21 mouse cellular contexts compared by ENCODE assay signal in genomic region chr2:48315306-48315705, GRCm38 (mm10).
DNase-seq lines count a peak whose midpoint lies in the region; ATAC-seq and TF ChIP-seq lines count a peak whose summit lies in the region.
"Had no signal": no experiment of that assay in that cellular context is flagged by ENCODE, and none has a peak within 500 bp of the region (broad histone marks: within the 10 kb centered on the region; RNA-seq: fewer than 3 reads in every experiment).

No protein-coding gene starts in this region.

- no peak overlapping the region for H3K4me2 ChIP-seq in midbrain, embryonic 13.5 days (replicated peaks)
- H3K4me2 ChIP-seq in stomach, postnatal 0 days (replicated peaks; ENCODE audit: low read depth), result no peak overlapping the region
- H3K4me2 ChIP-seq: forebrain, embryonic 13.5 days; heart, embryonic 12.5 days; hindbrain, embryonic 14.5 days had no signal

- no peak overlapping the region for H3K9ac ChIP-seq in midbrain, embryonic 13.5 days (replicated peaks)
- H3K9ac ChIP-seq in stomach, postnatal 0 days (ENCODE audit: low read length), result no peak overlapping the region
- H3K9ac ChIP-seq: forebrain, embryonic 13.5 days; heart, embryonic 12.5 days; hindbrain, embryonic 14.5 days had no signal

- no peak overlapping the region for H3K27ac ChIP-seq in midbrain, embryonic 13.5 days
- no peak overlapping the region for H3K27ac ChIP-seq in stomach, postnatal 0 days (replicated peaks)
- H3K27ac ChIP-seq: embryonic facial prominence, embryonic 10.5 days; forebrain, embryonic 13.5 days; gastrocnemius, adult 2 months; heart, adult 2 months; hindbrain, embryonic 10.5 days; hindbrain, embryonic 14.5 days had no signal

- peak; percentile 78 for ATAC-seq in common myeloid progenitor, adult 5-6 weeks (replicated peaks; ENCODE audit: low read depth, poor library complexity, severe bottlenecking)
- peak; percentile 82 for ATAC-seq in megakaryocyte, adult 5-6 weeks (ENCODE audit: poor library complexity, severe bottlenecking)
- no peak for ATAC-seq in midbrain, embryonic 13.5 days
- no peak for ATAC-seq in stomach, postnatal 0 days (ENCODE audit: low FRiP score, low TSS enrichment)
- ATAC-seq: forebrain, embryonic 13.5 days; Patski had no signal

- no peaks in the 10 kb centered on the region for H3K36me3 ChIP-seq in midbrain, embryonic 13.5 days
- no peaks in the 10 kb centered on the region for H3K36me3 ChIP-seq in stomach, postnatal 0 days (ENCODE audit: control insufficient read depth, insufficient read depth, low read length)
- H3K36me3 ChIP-seq: embryonic facial prominence, embryonic 10.5 days; heart, embryonic 12.5 days; hindbrain, embryonic 10.5 days had no signal

- H3K27me3 ChIP-seq in midbrain, embryonic 13.5 days, result no peaks in the 10 kb centered on the region
- no peaks in the 10 kb centered on the region for H3K27me3 ChIP-seq in stomach, postnatal 0 days (ENCODE audit: control insufficient read depth, insufficient read depth, low read length)
- H3K27me3 ChIP-seq: CH12.LX; forebrain, embryonic 13.5 days; heart, embryonic 12.5 days; Patski had no signal

- 93% methylated on average over 3 of the region's 3 CpGs for WGBS in midbrain, embryonic 13.5 days
- WGBS in stomach, postnatal 0 days, result 97% methylated on average over 3 of the region's 3 CpGs

- no peaks in the 10 kb centered on the region for H3K9me3 ChIP-seq in midbrain, embryonic 13.5 days
- no peaks in the 10 kb centered on the region for H3K9me3 ChIP-seq in stomach, postnatal 0 days (ENCODE audit: control insufficient read depth, low read length)
- H3K9me3 ChIP-seq: embryonic facial prominence, embryonic 10.5 days; forebrain, embryonic 13.5 days; heart, embryonic 12.5 days; hindbrain, embryonic 10.5 days had no signal

- H3K4me1 ChIP-seq in midbrain, embryonic 13.5 days (replicated peaks), result peaks cover 12% of the 10 kb centered on the region
- no peaks in the 10 kb centered on the region for H3K4me1 ChIP-seq in stomach, postnatal 0 days (replicated peaks; ENCODE audit: control insufficient read depth, insufficient read depth)
- H3K4me1 ChIP-seq: heart, embryonic 12.5 days had no signal

- no peak for TF ChIP-seq CTCF in stomach, postnatal 0 days (IDR thresholded peaks at IDR 0.05; ENCODE audit: low read depth)

- H3K4me3 ChIP-seq in midbrain, embryonic 13.5 days (replicated peaks), result no peak overlapping the region
- H3K4me3 ChIP-seq in stomach, postnatal 0 days (ENCODE audit: low read depth, low read length), result no peak overlapping the region
- H3K4me3 ChIP-seq: embryonic facial prominence, embryonic 10.5 days; forebrain, embryonic 13.5 days; gastrocnemius, adult 2 months; heart, adult 2 months; heart, embryonic 12.5 days; hindbrain, embryonic 10.5 days had no signal

- TF ChIP-seq EP300 in stomach, postnatal 0 days (optimal IDR thresholded peaks at IDR 0.05), result no peak

- peak; percentile 57 for DNase-seq in CD4-positive, CD25-positive, alpha-beta regulatory T cell, adult 2 months (ENCODE audit: low read depth, low spot score)
- no peak for DNase-seq in cerebellum, adult 11-12 months
- DNase-seq in gastrocnemius, postnatal 10 days, result no peak
- DNase-seq in stomach, postnatal 0 days (ENCODE audit: low spot score), result no peak
- DNase-seq: adrenal gland, postnatal 10 days; cerebellum, adult 18-20 months; cerebellum, adult 9-11 months; cerebellum, postnatal 36 days; gastrocnemius, adult 2 months; heart, adult 2 months; kidney, adult 11 months had no signal

Comparison
In these comparisons a context has a peak if more than half of its experiments do, and no peak if none do; other contexts are left out.
1. ATAC-seq: peak in common myeloid progenitor, adult 5-6 weeks (single experiment) and megakaryocyte, adult 5-6 weeks (single experiment); none in midbrain, embryonic 13.5 days (single experiment) and stomach, postnatal 0 days (single experiment).